Mouse (Mus musculus) c-Kit-negative CD71-positive TER-119-positive erythroid progenitor cells, embryonic 14.5 days (primary cell): ENCODE results near the gene Cyp4f13.

Experiments
- DNase-seq: peaks from one replicate; pipeline ENCODE4 v3.0.0-alpha.2; 2013; ENCODE audit warnings: low read depth, low spot score

Cyp4f13 gene

DNA sequence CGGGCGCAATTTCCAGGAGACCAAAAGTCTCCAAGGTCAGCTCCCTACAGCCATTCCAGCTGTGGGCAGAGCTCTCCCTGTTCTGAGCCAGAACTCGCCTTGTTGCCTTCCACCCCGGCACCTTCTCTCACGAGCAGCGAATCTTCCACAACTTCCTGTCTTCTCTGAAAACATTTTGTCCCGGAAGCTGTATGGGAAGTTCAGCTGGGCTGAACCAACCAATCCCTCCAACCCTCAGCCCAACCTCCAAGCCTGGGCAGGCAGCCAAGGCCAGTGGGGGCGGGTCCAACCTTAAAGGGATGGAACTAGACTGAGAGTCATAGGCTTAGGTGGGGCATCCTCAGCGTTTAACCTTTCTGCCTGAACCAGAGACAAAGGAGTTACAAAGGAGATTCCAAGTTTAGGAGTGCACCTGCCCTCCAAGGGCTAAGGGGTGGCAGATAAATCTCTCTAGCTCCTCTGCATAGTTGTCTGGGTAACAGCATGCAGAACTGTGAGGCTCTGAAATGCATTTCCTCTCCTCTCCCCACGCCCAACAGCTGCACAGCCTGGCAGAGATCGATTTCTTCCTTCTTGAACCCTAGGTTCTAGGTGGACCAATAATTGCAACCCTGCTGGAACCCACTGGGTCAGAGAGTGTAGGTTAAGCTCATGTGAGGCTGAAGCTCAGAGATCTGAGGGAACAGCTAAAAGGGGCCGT, at the start of gene Cyp4f13:
TSS of gene Cyp4f13 (minus strand) at position 188 of the 700 bp plus-strand sequence.
- no peak for DNase-seq

DNA sequence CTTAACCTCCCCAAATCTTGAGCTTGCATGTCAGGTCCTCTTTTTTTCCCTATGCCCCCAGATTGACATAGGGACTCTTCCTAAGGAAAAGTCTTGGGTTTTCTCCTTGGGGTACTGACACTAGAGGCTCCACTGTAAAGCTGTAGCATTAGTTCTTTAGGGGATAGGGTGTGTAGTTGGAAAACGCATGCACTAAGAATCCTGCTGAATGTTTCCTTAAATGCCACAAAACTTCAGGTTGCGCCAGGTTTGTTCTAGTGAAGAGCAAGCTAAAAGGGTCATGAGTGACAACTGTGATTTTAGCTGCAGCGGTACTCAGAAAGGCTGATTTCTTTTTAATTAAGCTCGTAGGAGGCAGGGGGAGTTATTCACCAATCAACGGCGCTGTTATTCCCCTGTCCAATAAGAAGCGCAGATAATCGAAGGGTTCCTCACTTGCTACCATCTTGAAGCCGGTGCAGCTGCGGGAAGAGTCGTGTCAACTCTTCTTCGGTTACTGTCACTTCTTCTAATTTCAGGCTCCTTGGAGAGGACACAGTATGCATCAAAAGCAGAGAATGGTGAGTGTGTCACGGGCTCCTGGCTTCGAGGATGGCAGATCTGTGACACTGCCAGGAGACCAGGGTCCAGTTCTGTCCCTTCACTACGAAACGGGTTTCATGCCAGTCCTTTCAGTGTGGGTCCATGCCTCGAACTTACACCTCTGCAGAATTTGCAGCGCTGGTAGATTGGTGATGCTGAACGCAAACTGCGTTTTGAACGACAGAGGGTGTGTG, 45.7 kb upstream of the Cyp4f13 start, which contains the start of gene Zfp952:
TSS of gene Zfp952 (plus strand) at position 431 of the 776 bp plus-strand sequence.
- peak; percentile 79 for DNase-seq

DNA sequence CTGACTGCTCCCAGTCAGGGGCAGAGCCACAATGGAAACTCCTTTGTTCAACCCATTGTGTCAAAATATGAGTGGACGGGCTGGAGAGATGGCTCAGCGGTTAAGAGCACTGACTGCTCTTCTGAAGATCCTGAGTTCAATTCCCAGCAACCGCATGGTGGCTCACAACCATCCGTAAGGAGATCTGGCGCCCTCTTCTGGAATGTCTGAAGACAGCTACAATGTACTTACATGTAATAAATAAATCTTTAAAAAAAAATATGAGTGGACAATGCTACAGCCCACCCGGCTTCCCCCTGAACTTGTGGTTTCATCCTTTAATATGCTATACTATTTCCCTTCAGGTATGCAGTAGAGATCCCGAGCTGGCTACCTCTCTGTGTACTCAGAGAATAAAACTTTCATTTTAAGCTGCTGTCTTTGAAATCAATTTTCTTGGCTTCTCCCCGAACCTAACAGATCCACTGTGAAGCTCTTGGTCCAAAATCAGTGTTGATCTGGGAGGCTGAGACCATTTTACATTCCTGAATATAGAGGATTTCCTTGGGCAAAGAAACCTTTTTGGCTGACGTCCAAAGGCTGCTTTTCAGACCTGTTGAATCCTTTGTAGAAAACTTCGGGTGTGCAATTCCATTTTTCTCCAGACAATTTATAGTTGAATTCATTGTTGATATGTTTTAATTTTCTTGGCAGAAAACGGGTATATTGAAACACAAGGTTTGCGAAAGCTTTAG, 44.9 kb upstream of the Cyp4f13 start:
- no peak for DNase-seq

DNA sequence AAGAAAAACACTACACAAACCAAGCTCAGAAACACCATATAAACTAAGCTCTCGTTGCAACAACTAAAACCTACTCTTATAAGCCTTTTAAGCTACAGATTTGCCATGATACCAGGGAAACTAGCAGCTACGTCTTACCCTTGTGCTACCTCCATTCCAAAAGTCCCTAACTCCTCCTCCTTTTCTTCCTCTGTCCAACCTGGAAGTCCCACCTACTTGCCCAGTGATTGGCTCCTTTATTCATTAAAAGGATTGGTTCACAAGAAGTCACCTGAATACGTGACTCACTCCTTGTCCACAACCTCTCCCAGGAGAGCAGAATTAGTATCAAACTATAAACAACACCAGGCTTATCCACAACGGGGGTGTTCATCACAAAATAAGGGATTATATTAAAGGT, 39.1 kb upstream of the Cyp4f13 start:
- DNase-seq = no peak

DNA sequence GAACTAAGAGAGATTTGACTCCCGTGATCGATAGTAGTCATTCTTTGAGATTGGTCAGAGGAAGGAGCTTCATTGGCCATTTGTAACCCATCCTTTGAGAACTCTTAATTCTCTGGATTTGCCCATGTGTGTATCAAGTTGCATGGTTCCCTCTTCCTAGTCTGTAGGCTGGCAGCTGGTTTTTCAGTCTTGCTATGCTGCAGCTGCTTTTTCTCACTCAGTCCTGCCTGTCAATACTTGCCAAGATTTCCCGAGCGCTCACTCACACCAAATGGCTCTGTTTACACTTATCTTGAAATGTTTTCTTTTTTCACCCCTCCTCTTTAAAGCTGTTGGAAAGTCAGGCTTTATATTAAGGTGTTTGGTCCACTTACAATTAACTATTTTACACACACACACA, 34.2 kb upstream of the Cyp4f13 start:
- no peak for DNase-seq

DNA sequence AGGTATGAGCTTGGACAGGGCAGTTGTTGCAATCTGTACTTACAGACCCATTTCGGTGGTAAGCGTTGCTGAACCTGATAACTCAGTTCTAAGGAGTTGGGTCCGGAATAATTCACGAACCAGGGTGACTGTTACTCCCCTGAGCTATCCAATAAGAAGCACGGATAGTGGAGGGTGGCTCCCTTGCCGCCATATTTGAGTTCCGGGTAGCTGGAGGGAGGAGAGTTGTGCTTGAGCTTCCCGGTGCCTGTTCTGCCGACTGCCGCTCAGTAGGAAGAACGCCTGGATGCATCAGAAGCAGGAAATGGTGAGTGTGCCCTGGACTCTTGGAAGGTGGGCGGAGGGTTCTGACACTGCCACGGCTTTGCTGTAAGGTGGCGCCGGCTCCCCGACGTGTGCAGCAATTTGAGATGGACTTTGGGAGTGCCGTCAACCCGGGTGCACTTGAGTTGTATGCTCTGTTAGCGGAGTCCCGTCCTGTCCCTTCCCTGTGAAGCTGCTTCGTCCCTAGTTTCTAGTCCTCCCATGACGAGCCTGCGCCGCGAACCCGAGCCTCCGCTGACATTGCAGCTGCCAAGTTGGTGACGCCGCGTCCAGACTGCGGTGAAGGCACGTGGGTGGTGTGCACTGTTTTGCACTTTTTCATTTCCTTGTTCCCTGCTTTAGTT, 18.6 kb upstream of the Cyp4f13 start, which contains the start of gene Zfp472:
TSS of gene Zfp472 (plus strand) at position 192 of the 668 bp plus-strand sequence.
- DNase-seq = peak; percentile 86

DNA sequence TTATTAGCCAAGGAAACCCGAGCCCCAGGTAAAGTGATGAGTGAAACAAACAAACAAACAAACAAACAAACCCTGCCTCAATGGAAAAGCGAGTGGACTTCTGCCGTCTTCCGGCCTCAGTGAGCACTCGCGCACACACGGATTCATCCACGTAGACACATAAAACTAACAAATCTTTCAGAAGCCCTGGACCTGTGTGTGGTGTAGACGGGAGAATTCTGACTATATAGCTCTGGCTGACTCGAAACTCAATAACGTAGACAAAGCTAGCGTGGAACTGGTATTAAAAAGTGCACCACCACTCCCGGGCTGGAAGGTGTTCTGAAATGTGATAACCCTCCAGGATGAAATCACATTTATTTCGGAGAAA, 18.0 kb upstream of the Cyp4f13 start:
- DNase-seq = no peak

DNA sequence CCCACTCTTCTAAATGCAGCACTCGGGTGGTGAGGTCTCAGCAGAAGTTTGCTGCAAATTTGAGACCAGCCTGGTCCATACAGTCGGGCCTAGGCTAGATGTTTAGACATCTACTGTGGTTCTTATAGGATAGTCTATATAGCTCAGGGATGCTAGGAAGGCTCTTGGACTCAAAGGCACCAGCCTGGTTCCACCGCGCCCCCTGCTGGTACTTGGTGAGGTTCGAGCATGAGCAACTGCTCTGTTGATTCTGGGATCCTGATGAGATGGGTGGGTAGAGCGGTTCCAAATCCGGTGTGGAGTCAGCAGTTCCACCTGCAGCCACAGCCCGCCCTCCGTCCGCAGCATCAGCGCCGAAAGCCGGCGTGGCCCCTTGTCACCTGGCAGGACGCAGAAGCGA, 4.2 kb upstream of the Cyp4f13 start:
- no peak for DNase-seq

DNA sequence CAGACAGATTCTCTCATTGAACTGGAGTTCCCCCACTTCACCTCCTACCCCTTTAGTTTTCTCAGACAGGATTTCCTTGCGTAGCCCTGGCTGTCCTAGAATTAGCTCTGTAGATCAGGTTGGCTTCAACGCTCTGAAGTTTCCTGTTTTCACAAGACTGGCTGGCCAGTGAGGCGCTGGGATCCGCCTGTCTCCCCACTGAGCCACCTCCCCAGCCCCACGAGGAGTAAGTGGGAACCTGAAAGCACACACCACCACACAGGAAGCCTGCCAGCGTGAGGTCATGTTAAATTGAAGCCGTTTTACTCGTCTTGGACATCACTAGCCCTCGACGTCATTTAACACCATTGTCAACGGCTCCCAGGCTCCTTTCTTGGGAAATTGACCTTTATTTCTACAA, 3.8 kb upstream of the Cyp4f13 start:
- no peak for DNase-seq

DNA sequence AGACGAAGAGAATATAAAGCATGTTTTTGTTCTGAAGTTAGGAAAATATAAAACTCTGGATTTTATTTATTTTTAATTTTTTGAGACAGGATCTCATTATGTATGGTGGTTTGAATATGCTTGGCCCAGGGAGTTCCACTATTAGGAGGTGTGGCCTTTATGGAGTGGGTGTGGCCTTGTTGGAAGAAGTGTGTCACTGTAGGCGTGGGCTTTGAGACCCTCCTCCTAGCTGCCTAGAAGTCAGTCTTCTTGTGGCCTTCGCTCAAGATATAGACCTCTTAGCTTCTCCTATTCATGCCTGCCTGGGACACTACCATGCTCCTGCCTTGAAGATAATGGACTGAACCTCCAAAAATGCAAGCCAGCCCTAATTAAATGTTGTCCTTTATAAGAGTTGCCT, 2.9 kb upstream of the Cyp4f13 start:
- DNase-seq = no peak

DNA sequence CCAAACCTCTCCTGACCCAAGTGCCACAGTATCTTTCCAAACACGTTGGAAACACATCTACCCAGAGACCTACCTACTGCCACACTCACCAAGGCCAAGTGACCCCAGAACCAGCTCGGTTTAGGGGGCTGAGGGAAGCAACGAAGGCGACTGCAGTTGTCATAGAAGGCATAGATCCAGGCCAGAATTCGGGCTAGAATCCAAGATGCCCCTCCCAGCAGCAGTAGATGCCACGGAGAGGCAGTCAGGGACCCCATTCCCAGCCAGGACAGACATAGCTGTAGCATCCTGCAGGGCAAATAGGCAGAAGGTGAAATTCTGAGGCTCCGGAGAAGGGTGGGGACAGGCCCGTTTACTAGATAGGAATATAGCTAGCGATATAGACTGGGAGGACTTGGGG, 486 bp downstream of the Cyp4f13 start:
- DNase-seq = no peak

DNA sequence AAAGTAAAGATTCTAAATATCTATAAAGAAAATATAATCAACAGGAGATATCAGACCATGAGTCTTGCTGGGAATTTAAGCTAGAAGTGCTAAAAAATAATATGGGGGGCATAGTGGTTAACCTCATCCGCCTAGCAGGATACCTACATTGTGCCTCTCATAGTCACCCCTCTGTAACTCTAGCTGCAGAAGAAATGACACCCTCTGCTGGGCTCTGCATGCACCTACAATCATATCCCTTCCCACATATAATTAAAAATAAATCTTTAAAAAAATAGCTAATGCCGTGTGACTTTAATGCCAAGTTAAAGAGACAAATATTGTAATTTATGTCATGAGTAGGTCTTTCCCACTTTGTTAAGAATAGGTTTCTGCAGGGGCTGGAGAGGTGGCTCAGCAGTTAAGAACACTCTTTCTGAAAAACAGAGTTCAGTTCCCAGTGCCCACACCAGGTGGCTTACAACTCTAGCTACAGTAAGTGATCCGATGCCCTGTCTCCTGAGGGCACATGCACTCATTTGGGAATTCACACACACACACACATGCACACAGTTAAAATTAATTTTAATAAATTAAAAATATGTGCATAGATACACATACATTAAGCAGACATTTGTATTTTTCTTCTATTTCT, 2.7 kb downstream of the Cyp4f13 start:
- DNase-seq = no peak

DNA sequence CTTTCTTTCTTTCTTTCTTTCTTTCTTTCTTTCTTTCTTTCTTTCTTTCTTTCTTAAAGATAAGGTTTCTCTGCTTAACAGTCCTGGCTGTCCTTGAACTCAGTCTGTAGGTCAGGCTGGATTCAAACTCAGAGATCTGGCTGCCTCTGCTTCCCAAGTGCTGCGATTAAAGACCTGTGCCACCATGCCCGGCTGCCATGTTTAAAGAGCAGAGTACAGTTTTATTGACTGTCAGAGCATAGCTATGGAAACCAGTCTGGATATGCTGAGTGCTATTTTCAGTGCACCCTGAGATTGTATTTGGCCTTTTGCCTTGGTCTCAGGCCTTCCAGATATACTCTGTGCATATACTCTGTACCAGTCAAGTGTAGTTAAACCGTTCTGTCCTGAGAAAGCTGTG, 3.5 kb downstream of the Cyp4f13 start:
- DNase-seq = no peak

DNA sequence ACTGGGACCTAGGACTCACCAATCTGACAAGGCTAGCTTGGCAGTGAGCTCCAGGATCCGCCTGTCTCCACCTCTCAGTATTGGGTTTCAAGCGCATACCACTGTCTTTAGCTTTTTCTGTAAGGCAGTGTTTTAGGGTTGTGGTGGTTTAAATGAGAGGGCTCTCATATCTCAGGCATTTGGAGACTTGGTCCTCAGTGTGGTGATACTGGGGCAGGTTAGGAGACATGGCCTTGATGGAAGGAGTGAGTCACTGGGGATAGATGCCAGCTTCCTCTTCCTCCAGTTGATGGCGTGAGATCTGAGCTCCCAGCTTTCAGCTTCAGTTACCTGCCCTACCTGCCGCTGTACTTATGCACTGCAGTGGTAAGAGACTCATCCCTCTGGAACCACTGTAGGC, 7.4 kb downstream of the Cyp4f13 start:
- DNase-seq = no peak

DNA sequence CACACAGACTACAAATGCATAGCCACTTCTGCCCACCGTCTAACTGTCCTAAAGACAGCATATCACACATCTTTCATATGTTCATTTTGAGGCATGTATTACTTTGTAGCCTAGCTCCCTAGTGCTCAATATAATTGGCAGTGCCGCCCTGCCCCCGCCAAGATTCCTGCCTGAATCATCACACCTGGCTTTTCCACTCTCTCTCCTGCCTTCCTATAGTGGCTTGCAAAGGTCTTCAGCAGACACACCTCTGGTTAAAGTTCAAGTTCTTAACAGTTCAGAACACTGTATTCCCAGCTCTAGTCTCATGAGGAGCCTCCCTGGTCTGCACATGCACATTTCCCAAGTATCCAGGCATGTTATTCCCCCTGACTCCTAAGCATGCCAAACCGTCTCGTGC, 19.4 kb downstream of the Cyp4f13 start:
- DNase-seq = no peak

DNA sequence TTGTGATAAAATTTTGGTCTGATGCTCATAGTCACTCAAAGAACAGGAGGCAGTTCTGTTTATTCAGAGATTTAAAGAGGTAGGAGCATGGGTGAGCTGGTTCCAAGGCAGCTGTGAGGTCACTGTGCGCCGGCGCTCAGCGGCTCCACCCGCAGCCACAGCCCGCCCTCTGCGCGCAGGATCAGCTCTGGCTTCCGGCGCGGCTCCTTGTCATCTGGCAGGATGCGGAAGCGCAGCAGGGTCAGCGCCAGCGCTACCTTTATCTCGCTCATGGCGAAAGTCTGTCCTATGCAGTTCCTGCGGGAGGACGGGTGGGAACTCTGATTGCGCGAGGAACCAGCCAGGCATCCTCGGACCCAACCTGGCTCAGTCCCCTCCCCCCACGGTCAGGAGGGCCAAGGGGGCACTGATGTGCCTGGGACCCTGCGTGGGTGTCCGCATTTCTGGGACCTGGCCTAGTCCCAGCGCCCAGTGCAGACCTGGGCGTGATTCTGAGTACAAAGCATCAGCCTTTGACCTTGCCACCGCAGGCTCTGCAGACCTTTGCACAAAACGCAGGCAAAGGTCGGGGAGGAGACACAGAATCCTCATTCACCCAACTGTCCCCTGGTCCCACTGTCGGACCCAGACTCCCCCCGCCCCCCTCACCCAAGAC, 22.4 kb downstream of the Cyp4f13 start:
- DNase-seq = no peak

DNA sequence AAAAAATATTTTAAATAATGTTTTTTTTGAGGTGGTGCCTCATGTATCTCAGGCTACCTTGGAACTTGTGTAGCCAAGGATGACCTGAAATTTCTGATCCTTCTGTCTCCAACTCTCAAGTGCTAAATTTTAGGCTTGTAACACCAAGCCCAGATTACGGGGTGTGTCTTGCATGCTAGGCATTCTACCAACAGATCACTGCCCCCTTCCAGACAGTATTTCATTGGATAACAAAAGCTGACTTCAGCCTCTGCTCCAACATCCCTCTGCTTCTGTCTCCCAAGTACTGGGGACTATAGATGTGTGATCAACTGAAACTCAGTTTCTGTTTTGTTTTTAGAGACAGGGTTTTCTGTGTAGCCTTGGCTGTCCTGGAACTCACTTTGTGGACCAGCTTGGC, 23.5 kb downstream of the Cyp4f13 start:
- no peak for DNase-seq

DNA sequence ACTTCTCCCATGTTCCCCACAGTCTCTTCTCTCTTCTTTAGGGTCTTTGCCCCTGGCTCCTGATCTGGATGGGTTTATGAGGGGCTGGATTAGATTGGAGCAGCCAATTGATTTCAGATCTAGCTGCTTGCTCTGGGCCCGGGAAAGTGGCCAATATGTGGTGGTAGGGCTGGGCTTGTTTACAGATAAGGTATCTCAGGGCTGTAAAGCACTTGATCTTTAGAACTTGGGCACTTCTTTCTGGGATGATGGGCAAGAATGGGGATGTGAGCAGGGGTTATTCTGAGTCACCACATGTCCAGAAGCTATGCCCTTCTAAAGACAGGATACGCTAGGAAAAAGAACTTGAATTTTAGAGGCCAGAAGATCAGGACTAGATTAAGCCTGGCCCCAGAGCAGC, 28.1 kb downstream of the Cyp4f13 start:
- no peak for DNase-seq

DNA sequence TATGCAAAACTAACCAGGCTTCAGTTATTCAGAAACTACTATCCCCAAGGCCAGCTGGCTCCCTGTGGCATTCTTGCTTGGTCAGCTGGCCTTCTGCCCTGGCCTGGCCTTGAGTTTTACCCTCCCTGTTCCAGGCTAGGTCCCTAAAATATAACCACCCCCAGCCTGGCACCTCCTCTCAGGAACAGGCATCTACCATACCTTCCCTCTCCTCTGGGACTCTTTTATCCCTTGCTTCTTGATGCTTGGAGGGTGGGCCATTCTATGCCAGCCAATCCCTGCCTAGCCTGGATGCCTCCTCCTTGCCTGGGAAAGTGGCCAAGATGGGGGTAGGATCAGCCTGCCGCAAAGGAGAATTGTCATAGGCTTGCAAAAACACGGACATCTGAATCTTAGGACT, 30.1 kb downstream of the Cyp4f13 start, which contains the start of gene Cyp4f14:
TSS of gene Cyp4f14 (minus strand) at position 212 of the 400 bp plus-strand sequence.
- no peak for DNase-seq

DNA sequence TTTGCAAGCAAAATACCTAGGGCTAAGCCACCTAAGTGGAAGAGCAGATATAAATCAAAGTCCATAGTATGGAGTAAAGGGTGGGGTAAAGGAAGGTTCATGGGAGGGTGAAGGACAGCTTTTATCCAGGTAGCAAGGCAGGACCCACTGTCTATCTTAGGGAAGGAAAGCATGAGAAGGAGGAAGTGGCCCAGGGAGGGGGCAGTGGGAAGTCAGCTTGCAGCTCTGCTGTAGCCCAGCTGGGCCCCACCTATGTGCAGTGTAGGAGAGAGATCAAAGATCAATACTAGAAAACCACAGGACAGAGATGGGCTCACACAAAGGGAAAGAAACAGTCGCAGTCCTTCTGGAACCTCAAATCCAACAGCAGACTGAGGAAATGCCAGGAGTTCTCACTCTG, 31.1 kb downstream of the Cyp4f13 start:
- DNase-seq = no peak

DNA sequence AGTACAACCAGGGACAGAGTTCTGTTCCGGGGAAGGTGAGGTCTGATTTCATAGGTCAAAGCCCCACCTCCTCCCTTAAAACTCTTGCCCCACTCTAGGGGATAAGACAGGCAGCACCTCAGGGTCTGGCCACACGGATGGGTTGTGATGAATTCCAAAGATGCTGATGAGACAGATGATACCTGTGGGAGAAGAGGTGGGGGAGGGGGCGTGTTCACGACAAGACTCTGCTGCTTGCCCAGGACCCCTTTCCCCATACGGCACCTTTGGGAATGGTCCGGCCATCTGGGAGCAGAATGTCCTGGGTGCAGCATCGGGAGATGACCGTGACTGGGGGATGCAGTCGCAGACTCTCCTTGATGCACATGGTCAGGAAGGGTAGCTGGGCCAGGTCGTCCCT, 41.0 kb downstream of the Cyp4f13 start:
- no peak for DNase-seq
